Mouse (Mus musculus): ENCODE data around the gene Phf21b.
"Not testable (repeated sequence)": the region's sequence is repeated elsewhere in the genome, so short reads cannot be mapped to it uniquely, and the experiment has no call there.

Phf21b gene

DNA sequence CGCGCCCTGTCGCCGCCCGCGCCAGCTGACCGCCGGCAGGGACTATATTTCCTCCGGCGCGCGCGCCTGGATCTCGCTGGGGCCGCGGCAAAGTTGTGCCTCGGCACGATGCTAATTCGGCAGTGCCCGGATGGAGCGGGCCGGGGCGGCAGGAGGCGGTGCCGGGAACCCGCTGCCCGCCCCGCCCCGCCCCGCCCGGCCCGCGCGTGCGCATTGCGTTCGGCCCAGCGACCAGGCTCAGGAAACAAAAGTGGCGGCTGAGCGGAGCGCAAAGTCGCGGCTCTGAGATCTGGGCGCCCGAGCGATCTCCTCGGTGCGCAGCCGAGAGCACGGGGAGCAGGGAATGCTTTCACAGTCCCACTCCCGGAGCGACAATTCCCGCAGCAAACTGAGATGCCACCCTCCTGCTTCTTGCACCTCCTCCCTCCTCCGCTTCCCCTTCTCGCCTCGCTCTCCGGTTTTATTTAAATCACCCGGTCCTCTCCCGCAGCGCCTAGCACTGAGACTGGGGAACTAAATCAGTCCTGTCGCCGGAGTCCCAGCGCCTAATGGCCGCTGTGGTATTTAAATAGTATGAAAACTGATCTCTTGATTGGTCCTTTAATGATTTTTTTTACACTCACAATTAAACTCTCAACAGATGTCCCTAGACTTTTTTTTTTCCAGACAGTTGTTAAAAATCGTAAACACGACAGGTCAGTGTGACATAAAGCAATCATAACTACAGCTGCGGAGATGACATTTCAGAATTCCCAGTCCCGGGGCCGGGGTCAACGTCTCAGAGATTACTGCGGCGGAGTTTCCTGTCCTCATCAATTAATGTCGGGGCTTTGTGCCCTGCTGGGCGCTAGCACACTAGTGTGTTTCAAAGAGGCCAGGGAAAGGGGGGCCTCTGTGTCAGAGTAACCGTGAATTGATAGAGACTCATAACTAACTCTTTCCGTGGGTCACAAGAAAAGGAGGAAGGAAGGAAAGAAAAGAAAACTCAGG lies at the start of gene Phf21b:
TSS of gene Phf21b (minus strand) at position 44 of the 990 bp plus-strand sequence.
- peak; percentile 68 to 78 for DNase-seq (ENCODE audit: low spot score in 2 of 2)

DNA sequence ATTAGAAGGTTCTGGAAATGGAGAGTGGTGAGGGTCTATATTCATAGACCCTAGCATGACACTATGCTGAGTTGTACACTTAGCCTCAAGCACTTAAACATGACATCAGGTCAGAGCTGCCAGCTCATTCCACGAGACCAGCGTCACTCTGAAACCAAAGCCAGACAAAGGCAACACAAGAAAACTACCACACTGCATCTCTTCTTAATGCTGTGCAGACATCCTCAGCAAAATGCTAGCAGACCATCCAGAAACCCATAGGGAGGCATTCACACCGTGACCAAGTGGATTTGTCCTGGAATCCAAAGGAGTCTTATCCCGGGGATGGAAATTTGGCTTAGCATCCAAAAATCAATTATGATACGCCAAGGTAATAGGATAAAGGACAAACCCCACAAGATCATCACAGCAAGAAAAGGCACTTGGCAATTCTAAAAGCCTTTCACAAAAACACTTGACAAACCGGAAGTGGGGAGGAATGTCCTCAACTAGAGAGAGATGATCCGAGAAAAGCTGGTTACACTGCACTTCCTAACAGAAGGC lies 48.1 kb upstream of the Phf21b start:
- no peak for DNase-seq (ENCODE audit: low spot score in 2 of 2)

DNA sequence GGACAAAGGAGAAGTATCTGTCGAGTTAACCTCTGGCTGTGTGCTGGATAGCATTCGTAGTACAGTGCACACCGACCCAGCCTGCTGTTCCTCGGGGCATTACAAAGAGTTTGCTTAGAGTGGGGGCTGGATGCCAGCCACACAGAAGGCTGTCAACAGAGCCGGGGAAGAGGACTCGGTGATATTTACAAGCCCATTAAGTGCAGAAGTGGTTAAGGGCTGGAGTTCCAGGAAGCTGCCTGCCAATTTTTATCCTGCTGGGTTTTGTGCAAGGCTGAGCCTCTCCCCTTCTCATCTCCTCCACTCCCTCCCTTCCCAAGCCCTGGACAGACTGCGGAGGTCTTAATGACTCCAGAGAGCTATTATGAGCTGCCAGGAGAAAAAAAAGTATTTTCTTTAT lies 42.2 kb upstream of the Phf21b start:
- no peak for DNase-seq (ENCODE audit: low spot score in 2 of 2)

DNA sequence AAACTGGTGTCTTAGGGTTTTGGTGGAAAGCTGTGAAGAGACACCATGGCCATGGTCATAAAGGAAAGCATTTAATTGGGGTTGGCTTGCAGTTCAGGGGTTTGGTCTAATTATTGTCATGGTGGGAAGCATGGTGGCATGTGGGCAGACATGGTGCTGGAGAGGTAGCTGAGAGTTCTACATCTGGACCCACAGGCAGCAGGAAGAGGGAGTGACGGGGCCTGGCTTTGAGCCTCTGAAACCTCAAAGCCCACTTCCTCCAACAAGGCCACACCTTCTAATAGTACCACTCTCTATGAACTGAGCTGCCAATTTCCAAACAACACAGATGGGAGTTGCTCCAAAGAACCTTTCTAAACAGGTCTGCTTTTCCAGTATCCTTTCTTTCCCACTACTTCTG lies 40.8 kb upstream of the Phf21b start:
- DNase-seq (ENCODE audit: low spot score in 2 of 2) = no peak

DNA sequence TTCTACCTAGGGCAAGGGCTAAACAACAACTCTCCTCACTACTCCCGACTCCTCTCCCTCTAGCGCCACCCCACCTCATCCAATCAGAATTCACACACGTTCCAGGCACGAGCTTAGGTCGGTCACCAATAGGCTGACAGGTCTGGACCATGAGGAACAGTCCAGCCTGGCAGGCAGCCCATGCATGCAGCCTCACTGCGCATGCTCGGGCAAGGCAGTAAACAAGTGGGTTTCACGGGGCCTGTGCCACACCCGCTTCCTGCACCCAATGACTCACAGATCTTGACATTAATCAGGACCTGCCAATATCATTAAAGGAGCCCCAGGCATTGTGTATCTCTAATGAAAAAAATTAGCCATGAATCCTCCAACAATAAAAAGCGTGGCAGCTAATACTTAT lies 40.4 kb upstream of the Phf21b start:
- DNase-seq (ENCODE audit: low spot score in 2 of 2) = not testable (repeated sequence)

DNA sequence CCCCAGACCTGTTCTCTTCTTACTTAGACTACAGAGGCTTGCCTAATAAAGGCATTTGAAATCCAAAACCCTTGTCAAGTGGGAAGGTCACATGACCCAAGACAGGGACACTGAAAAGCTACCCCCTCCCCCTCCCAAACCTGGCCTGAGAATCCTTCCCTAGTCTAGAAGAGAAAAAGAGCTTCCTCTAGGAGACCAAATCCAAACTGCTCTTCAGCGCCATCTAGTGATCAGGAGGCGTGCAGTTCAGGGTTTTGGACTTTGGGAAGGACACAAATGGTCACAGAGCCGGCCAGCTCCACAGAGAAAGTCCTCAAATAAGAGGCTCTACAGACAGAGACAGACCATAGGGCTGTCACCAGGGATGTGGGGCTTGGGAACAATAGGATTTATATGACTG lies 35.8 kb upstream of the Phf21b start:
- peak; percentile 52 to 69 for DNase-seq (ENCODE audit: low spot score in 2 of 2)

- DNase-seq (ENCODE audit: low spot score in 2 of 2) = no peak
These were observed 35.4 kb upstream of the Phf21b start for GRCm38 (mm10) chr15:84891246-84891645.

DNA sequence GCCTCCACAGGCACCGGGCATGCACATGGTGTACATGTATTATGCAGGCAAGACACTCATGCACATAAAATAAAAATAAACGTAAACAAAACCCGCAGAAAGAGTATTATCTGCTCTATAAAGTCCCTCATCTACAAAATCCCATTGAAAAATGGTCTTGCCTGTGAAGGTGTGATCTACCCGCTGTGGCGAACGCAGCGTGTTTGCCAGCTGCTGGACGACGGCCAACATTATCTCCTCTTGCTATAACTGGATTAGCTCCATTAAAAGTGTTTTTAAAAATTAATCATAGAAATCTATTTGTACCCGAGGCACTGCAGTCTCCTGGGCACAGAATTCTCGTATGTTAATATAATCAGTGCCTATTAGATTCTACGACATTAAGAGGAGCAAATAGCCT lies 32.2 kb upstream of the Phf21b start:
- no peak for DNase-seq (ENCODE audit: low spot score in 2 of 2)

- DNase-seq (ENCODE audit: low spot score in 2 of 2) = peak; percentile 17 to 52
These were observed 21.4 kb upstream of the Phf21b start for GRCm38 (mm10) chr15:84877029-84877815.

DNA sequence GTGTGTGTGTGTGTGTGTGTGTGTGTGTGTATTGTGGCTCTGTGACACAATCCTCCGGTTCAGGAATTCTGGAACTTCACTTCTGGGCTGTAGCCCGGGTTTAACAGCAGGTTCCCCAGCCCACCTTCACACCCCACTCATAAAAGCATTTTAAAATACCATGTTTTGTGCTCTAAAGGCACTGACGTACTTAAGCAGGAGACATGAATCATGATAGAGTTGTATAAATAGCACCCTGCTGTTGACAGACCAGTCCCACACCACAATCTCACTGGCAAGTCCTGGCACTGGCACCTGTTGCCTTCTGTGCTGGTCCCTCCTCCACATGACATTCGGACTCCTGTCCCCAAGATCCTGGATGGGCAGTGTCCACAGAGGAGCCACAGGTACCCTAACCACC lies 18.0 kb upstream of the Phf21b start:
- peak in 1 of 2 experiments; percentile 14 for DNase-seq (ENCODE audit: low spot score in 2 of 2)

- DNase-seq (ENCODE audit: low spot score in 2 of 2) = no peak
These were observed 17.2 kb upstream of the Phf21b start for GRCm38 (mm10) chr15:84873079-84873478.

DNA sequence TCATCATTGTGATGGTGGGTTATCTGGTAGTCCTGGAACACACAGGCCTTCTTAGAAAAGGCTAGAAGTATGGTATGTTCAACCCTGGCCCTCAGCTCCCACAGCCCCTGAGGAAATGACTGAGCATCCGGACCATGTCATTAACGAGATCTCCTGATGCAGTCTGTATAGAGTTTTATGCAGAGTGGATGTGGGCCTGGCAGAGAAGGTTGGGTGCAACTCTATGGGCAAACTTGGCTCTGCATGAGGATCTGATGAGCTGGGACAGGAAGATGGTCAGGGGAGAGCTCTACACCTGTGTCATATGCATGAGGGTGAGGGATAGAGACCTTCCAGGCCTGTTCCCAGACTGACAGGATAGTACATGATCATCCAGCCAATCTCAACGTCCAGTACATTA lies 16.0 kb upstream of the Phf21b start:
- DNase-seq (ENCODE audit: low spot score in 2 of 2) = no peak

DNA sequence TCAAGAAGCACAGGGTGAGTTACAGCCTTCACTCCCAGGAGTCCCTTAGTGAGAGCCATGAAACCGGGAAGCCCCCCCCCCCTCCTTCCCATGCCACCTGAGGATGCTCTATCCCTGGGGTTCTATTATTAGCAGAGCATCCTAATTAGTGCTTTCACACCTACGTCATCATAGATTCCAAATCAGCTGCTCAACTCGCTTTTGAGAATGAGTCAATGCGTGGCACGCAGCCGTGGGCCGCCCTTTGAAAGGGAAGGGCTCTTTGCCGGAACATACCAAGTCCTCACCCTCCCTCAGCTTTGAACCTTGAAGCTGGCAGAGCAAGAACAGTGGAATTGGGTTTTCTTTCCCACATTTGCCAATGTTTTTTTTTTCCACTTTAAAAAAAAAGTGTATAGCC lies 6.1 kb upstream of the Phf21b start:
- no peak for DNase-seq (ENCODE audit: low spot score in 2 of 2)

- DNase-seq (ENCODE audit: low spot score in 2 of 2) = no peak
These were observed 1.8 kb upstream of the Phf21b start for GRCm38 (mm10) chr15:84857623-84858022.

GRCm38 (mm10) chr15:84854921-84855901 lies 638 bp downstream of the Phf21b start:
- DNase-seq (ENCODE audit: low spot score in 2 of 2) = peak in 1 of 2 experiments; percentile 31

GRCm38 (mm10) chr15:84854171-84854811 lies 1.6 kb downstream of the Phf21b start:
- peak in 1 of 2 experiments; percentile 14 for DNase-seq (ENCODE audit: low spot score in 2 of 2)

GRCm38 (mm10) chr15:84853261-84854137 lies 2.4 kb downstream of the Phf21b start:
- peak; percentile 56 to 62 for DNase-seq (ENCODE audit: low spot score in 2 of 2)

GRCm38 (mm10) chr15:84852457-84853070 lies 3.3 kb downstream of the Phf21b start:
- DNase-seq (ENCODE audit: low spot score in 2 of 2) = no peak

DNA sequence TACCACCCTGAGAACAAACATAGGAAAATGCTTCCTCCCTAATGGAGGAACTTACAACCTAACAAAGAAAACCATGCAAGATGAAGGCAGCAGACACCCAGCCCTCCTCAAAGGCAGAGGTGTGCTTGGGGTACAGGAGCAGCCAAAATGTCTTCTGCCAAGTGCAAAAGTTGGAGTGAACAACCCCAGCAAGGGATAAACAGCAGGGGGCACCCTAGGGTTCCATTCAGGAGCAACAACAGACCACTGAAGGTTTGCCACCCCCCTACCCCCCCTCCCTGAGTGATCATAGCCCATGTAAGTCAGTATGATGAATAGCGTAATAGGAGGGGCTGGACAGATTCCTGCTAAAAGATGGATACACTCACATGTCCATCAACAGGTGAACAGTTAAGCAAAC lies 5.5 kb downstream of the Phf21b start:
- DNase-seq (ENCODE audit: low spot score in 2 of 2) = no peak
